Mouse (Mus musculus) midbrain, embryonic 16.5 days (tissue): ENCODE data around the gene A830031A19Rik. TPM values are rescaled to one million over a fixed set of nuclear protein-coding genes. Genes with fewer than 3 reads are reported as not detected.

ENCODE experiments used
- ATAC-seq: fragments of 200-750 bp; cut with Nextera tagmentation; 2 replicates; pipeline ENCODE4 v1.8.0; 2017; ENCODE audit warnings: moderate TSS enrichment
- H3K27ac ChIP-seq: fragments of 300-500 bp; sonication (generic); 2 replicates; pipeline ENCODE4 v1.5.1; 2014; ENCODE audit warnings: mild to moderate bottlenecking, low read length, mixed read lengths
- H3K27me3 ChIP-seq: fragments of 300-500 bp; sonication (generic); 2 replicates; pipeline ENCODE4 v1.6.1; 2014; ENCODE audit warnings: low read depth, low read length, mixed read lengths; ENCODE audit not compliant: control insufficient read depth, insufficient read depth
- H3K36me3 ChIP-seq: fragments of 300-500 bp; sonication (generic); 2 replicates; pipeline ENCODE4 v1.6.1; 2014; ENCODE audit warnings: mild to moderate bottlenecking, low read length, moderate library complexity, mixed read lengths; ENCODE audit not compliant: control insufficient read depth, insufficient read depth
- H3K4me1 ChIP-seq: fragments of 300-500 bp; sonication (generic); 2 replicates; pipeline ENCODE4 v1.6.1; 2014; ENCODE audit warnings: mild to moderate bottlenecking, low read length, mixed read lengths; ENCODE audit not compliant: control insufficient read depth, insufficient read depth
- H3K4me2 ChIP-seq: fragments of 300-500 bp; sonication (generic); 2 replicates; pipeline ENCODE4 v1.6.1; 2014; ENCODE audit warnings: mild to moderate bottlenecking, low read length, mixed read lengths
- H3K4me3 ChIP-seq: fragments of 300-500 bp; sonication (generic); 2 replicates; pipeline ENCODE4 v1.5.1; 2014; ENCODE audit warnings: low read depth, mild to moderate bottlenecking, low read length, moderate library complexity, mixed read lengths
- H3K9ac ChIP-seq: fragments of 300-500 bp; sonication (generic); 2 replicates; pipeline ENCODE4 v1.6.1; 2014; ENCODE audit warnings: low read depth, low read length, mixed read lengths
- H3K9me3 ChIP-seq: fragments of 300-500 bp; sonication (generic); replicated peaks from 2 replicates; pipeline ENCODE4 v1.6.1; 2014; ENCODE audit warnings: mild to moderate bottlenecking, low read length, mixed read lengths; ENCODE audit not compliant: control insufficient read depth, poor library complexity, severe bottlenecking
- WGBS: fragments of 180-500 bp; shearing (Covaris S2); extraction: QIAGEN DNeasy Blood & Tissue Kit; methylation state at CpG from one replicate; pipeline ENCODE4 v1.1.7; 2014; 5-methylcytosine and 5-hydroxymethylcytosine counted together
- microRNA-seq: library from miRNA; unstranded; fragments of <30 nt; microRNA quantifications from one replicate; pipeline ENCODE4, GENCODE M21; 2017
- polyA plus RNA-seq: library from polyadenylated mRNA; unstranded; fragments of >200 nt; fragmentation: Nextera tagmentation; extraction: Ambion mirVana; gene quantifications from 2 replicates; pipeline ENCODE4 v1.2.1, GENCODE M21; 2015

The A830031A19Rik gene
- polyA plus RNA-seq, 1 experiment from 2014 or later: not detected

- WGBS: 47% methylated on average over 3 of the region's 3 CpGs
- Histone ChIP-seq H3K4me1 (peaks cover 4% of the 10 kb centered on the region; the same call in 1 of the 2 replicates), H3K9me3 (no peaks in the 10 kb centered on the region), H3K27ac (no peak overlapping the region), H3K4me2 (no peak overlapping the region), H3K36me3 (no peaks in the 10 kb centered on the region), H3K27me3 (no peaks in the 10 kb centered on the region), H3K9ac (no peak overlapping the region), H3K4me3 (no peak overlapping the region)
- no peak for ATAC-seq
Measured at GRCm38 (mm10) chr11:24016049-24016448, 58.8 kb downstream of the A830031A19Rik start.

DNA sequence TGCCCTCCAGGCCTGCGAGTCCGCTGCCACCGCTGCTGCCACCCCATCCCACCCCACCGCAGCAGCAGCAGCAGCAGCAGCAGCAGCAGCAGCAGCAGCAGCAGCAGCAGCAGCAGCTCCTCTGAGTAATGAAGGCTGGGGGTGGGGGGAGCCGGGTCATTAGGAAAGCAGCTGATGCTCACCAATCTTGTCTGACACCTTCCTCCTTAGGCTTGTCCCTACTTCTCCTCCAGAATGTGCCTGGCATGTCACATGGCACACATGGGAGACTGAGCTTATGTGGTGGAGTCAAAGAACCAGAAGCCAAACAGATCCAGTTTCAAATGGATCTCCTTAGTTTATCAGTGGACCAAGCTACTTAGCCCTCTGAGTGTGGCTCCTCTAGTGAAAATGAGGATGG, 60.2 kb downstream of the A830031A19Rik start:
- Histone ChIP-seq H3K36me3 (no peaks in the 10 kb centered on the region), H3K4me3 (no peak overlapping the region), H3K27ac (no peak overlapping the region), H3K4me2 (no peak overlapping the region), H3K27me3 (no peaks in the 10 kb centered on the region), H3K9ac (no peak overlapping the region), H3K4me1 (peaks cover 4% of the 10 kb centered on the region; the same call in 1 of the 2 replicates), H3K9me3 (no peaks in the 10 kb centered on the region)
- WGBS: 69% methylated on average over 5 of the region's 5 CpGs
- ATAC-seq: no peak

DNA sequence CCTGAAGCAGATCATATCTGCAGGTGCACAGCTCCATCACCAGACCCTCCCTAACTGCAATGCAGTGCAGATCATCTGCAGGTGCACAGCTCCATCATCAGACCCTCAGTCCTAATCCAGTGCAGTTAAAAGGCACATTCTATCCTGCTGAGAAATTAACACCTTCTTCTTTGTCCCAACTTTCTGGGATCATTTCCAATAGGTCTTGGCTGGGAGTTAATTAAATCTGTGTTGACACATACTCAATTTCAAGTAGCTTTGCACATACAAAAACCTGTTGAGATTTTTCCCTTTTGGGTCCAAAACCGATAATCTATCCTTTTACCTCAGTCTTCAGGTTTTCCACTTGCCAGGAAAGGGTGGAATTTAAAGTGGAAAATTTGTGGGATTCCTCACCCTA, 62.6 kb downstream of the A830031A19Rik start:
- H3K4me2 ChIP-seq: no peak overlapping the region
- H3K9me3 ChIP-seq: no peaks in the 10 kb centered on the region
- WGBS: 72% methylated on average over 1 of the region's 1 CpGs

DNA sequence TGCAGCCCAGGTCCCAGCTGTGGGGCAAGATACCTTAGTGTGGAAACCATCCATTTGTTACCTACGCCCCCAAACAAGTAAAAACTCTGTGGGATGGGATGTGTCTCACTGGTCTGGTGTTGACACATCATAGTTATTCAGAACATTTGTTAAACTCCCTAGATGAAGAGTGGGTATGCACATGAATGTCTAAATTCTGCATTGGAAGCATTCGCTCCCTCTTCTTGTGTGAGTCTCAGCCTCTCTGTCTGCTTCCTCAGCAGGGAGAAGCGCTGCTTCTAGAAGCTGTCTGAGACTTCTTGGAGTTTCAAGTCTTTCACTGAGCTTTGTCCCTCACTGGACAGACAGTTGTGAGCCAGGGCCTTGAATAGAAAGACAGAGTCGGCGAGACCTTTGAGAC, 65.9 kb downstream of the A830031A19Rik start:
- H3K9me3 ChIP-seq: no peaks in the 10 kb centered on the region
- H3K27ac ChIP-seq: no peak overlapping the region
- WGBS: 91% methylated on average over 5 of the region's 5 CpGs
- no peak overlapping the region for H3K4me3 ChIP-seq
- no peak for ATAC-seq
- no peak overlapping the region for H3K9ac ChIP-seq
- H3K27me3 ChIP-seq: no peaks in the 10 kb centered on the region
- no peaks in the 10 kb centered on the region for H3K4me1 ChIP-seq
- H3K36me3 ChIP-seq: no peaks in the 10 kb centered on the region
- no peak overlapping the region for H3K4me2 ChIP-seq

More for the DNA sequence above, 62.6 kb downstream of the A830031A19Rik start:
- H3K9ac ChIP-seq: no peak overlapping the region
- H3K27ac ChIP-seq: no peak overlapping the region
- peaks cover 4% of the 10 kb centered on the region; the same call in 1 of the 2 replicates for H3K4me1 ChIP-seq
- no peaks in the 10 kb centered on the region for H3K36me3 ChIP-seq
- no peak for ATAC-seq
- no peaks in the 10 kb centered on the region for H3K27me3 ChIP-seq
- no peak overlapping the region for H3K4me3 ChIP-seq

DNA sequence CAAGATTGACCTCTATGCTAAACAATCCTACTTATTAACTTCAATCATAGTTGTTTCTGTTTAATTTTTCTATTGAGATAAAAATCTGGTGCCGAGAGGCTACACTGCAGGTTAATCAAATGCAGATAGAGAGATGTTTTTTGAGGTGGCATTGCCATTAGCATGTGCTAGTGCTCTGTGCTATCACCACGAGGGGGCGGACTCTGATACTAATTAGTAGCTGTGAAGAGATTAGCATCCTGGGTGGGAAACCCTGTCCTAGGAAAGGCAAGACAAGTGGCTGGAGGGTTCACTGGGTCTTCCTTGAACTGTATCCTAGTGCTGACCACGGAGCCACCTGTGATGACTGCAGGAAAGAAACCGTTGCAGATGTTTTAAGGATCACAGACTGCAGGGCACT, 66.6 kb downstream of the A830031A19Rik start:
- Histone ChIP-seq H3K27ac (no peak overlapping the region), H3K27me3 (no peaks in the 10 kb centered on the region), H3K4me2 (no peak overlapping the region), H3K4me3 (no peak overlapping the region), H3K9me3 (no peaks in the 10 kb centered on the region), H3K36me3 (no peaks in the 10 kb centered on the region), H3K4me1 (no peaks in the 10 kb centered on the region), H3K9ac (no peak overlapping the region)
- WGBS: 44% methylated on average over 5 of the region's 5 CpGs
- ATAC-seq: no peak

DNA sequence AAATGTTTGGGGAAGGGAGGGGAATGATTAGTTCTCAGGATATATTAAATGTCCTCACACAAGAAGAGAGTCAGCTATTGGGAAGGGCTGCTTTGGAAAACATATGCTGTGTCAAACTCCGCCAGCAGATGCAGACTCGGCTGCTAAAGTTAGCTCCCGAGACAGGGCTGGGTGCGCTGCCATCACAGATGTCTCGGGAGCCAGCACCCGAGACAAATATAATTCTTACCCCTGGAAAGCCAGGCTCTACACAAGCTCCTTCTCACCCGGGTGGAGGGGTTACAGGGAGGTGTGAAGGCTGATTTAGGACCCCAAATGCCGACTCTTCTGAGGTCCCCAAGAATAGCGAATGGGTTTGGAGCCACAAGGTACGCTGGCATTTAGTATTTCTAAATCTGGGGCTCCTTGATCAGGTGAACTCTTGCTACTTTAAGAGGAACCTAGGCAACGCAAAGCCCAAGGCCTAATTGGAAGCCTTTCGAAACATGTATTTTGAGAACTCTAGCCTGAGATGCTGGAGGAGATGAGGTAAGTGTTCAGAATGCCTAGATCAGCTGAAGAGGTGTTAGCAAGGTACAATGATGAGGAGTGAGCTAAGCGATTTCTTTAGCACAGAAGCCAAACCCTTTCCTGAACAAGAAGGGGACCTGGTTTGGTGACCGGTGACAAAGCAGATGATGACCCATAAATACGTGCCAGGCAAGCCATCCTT, 69.3 kb downstream of the A830031A19Rik start:
- H3K36me3 ChIP-seq: no peaks in the 10 kb centered on the region
- no peaks in the 10 kb centered on the region for H3K9me3 ChIP-seq
- H3K27ac ChIP-seq: no peak overlapping the region
- no peak overlapping the region for H3K4me3 ChIP-seq
- no peaks in the 10 kb centered on the region for H3K27me3 ChIP-seq
- 88% methylated on average over 15 of the region's 15 CpGs for WGBS
- no peak overlapping the region for H3K4me2 ChIP-seq
- ATAC-seq: no peak
- no peak overlapping the region for H3K9ac ChIP-seq
- no peaks in the 10 kb centered on the region for H3K4me1 ChIP-seq

- no peaks in the 10 kb centered on the region for H3K27me3 ChIP-seq
- H3K9me3 ChIP-seq: no peaks in the 10 kb centered on the region
- no peak overlapping the region for H3K27ac ChIP-seq
- no peak for ATAC-seq
- H3K36me3 ChIP-seq: no peaks in the 10 kb centered on the region
- H3K9ac ChIP-seq: no peak overlapping the region
- no peaks in the 10 kb centered on the region for H3K4me1 ChIP-seq
- 86% methylated on average over 7 of the region's 7 CpGs for WGBS
- no peak overlapping the region for H3K4me2 ChIP-seq
- H3K4me3 ChIP-seq: no peak overlapping the region
Measured at GRCm38 (mm10) chr11:24000675-24001074, 74.2 kb downstream of the A830031A19Rik start.

Small RNA genes within 50 kb of the gene (microRNA-seq; reads per million reads assigned to microRNA genes)
- gene Gm44381: not detected

Other genes starting within 250 kb of the A830031A19Rik start
- gene Papolg, start 179.8 kb downstream of the A830031A19Rik start, polyA plus RNA-seq: 21.5 and 22.7 TPM in 2 replicates
- gene Bcl11a, start 3.0 kb upstream of the A830031A19Rik start, polyA plus RNA-seq: 99.8 and 107 TPM in 2 replicates